Mouse (Mus musculus): Measurements from ENCODE around the gene Slc51b.

Gene Slc51b

GRCm38 (mm10) chr9:65408871-65409295 lies 13.9 kb downstream of the Slc51b start:
- no peak for DNase-seq (ENCODE audit: low read depth, low spot score)

- DNase-seq (ENCODE audit: low read depth, low spot score) = peak; percentile 18
Observed at GRCm38 (mm10) chr9:65407861-65408260, 14.9 kb downstream of the Slc51b start.

- DNase-seq (ENCODE audit: low read depth, low spot score) = no peak
Observed at GRCm38 (mm10) chr9:65407327-65407726, 15.4 kb downstream of the Slc51b start.

GRCm38 (mm10) chr9:65405184-65405449 lies 17.6 kb downstream of the Slc51b start:
- peak; percentile 53 for DNase-seq (ENCODE audit: low read depth, low spot score)

GRCm38 (mm10) chr9:65404331-65405183 lies 18.2 kb downstream of the Slc51b start:
- peak; percentile 86 for DNase-seq (ENCODE audit: low read depth, low spot score)

GRCm38 (mm10) chr9:65399934-65400333 lies 22.8 kb downstream of the Slc51b start:
- DNase-seq (ENCODE audit: low read depth, low spot score) = no peak

- DNase-seq (ENCODE audit: low read depth, low spot score) = peak; percentile 60
Observed at GRCm38 (mm10) chr9:65398279-65398678, 24.5 kb downstream of the Slc51b start, which contains the start of gene Rasl12. TSS of gene Rasl12 (plus strand) at chr9:65398506.

- DNase-seq (ENCODE audit: low read depth, low spot score) = no peak
Observed at GRCm38 (mm10) chr9:65394360-65394759, 28.4 kb downstream of the Slc51b start.

GRCm38 (mm10) chr9:65393606-65394005 lies 29.1 kb downstream of the Slc51b start:
- no peak for DNase-seq (ENCODE audit: low read depth, low spot score)

- DNase-seq (ENCODE audit: low read depth, low spot score) = peak; percentile 72
Observed at GRCm38 (mm10) chr9:65392638-65393364, 30.0 kb downstream of the Slc51b start.

- no peak for DNase-seq (ENCODE audit: low read depth, low spot score)
Observed at GRCm38 (mm10) chr9:65391613-65391964, 31.2 kb downstream of the Slc51b start, which contains the start of gene Kbtbd13. TSS of gene Kbtbd13 (minus strand) at chr9:65391652.

- peak; percentile 35 for DNase-seq (ENCODE audit: low read depth, low spot score)
Observed at GRCm38 (mm10) chr9:65390752-65391612, 31.8 kb downstream of the Slc51b start.

GRCm38 (mm10) chr9:65386373-65387140 lies 36.2 kb downstream of the Slc51b start:
- peak; percentile 10 for DNase-seq (ENCODE audit: low read depth, low spot score)

- DNase-seq (ENCODE audit: low read depth, low spot score) = no peak
Observed at GRCm38 (mm10) chr9:65384276-65384675, 38.5 kb downstream of the Slc51b start.

- peak; percentile 26 for DNase-seq (ENCODE audit: low read depth, low spot score)
Observed at GRCm38 (mm10) chr9:65382751-65383097, 40.0 kb downstream of the Slc51b start.

GRCm38 (mm10) chr9:65382031-65382750 lies 40.6 kb downstream of the Slc51b start:
- DNase-seq (ENCODE audit: low read depth, low spot score) = no peak

- DNase-seq (ENCODE audit: low read depth, low spot score) = no peak
Observed at GRCm38 (mm10) chr9:65381017-65381590, 41.7 kb downstream of the Slc51b start.

- peak; percentile 81 for DNase-seq (ENCODE audit: low read depth, low spot score)
Observed at GRCm38 (mm10) chr9:65375163-65375934, 47.4 kb downstream of the Slc51b start.

GRCm38 (mm10) chr9:65374468-65375162 lies 48.1 kb downstream of the Slc51b start:
- no peak for DNase-seq (ENCODE audit: low read depth, low spot score)

All from brain, adult 2 months (tissue).